Mouse (Mus musculus) bone marrow macrophage, adult 2 months (primary cell): Measurements from ENCODE around the gene Tmem200c.

ENCODE experiments used
- CTCF ChIP-seq: IDR thresholded peaks from 2 replicates; pipeline ENCODE4 v1.5.1; 2012; ENCODE audit warnings: low read depth, mild to moderate bottlenecking, low read length, moderate library complexity
- POLR2A ChIP-seq: IDR thresholded peaks from 2 replicates; pipeline ENCODE4 v1.6.1; 2012; ENCODE audit warnings: mild to moderate bottlenecking, low read depth, low read length, borderline replicate concordance

DNA sequence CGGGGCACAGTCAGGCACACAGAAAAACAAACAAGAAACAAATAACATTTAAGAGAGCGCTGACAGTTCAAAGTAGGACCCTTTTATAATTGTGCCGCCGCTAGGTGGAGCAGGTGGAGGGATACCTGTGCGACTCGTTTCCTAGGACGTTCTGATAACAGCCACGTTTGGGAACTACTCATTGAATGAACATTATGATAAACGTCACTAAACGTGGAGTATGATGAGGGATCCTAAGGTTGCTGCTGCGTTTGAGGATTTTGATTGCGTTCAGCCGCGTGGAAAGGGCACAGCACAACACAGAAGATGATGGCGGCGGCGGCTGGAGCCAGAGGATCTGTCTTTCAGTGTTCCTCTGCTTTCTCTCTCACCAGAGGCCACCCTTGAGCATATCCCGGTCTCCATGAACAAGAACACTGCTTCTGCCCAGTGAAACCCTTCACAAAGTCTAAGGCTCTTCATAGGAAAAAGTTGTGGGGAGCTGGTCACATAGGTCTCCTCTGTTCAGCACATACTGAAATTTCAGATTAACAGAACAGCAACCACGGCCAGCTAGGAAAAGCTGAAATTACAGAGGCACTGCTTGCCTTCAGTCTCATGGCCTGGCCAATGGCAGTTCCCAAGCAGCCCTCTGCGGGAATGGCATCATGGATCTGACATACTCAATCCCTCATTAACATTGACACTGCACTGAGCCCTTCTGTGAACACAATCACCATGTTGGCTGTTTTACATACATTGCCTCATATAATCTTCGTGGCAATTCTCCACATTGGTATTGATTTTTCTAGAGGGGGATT is 55.5 kb downstream of the Tmem200c start:
- no peak for TF ChIP-seq CTCF
- no peak for TF ChIP-seq POLR2A
